Mouse (Mus musculus) cortical plate, adult 2 months (tissue): ENCODE results near the gene Gm28539.

ENCODE experiments used
- CTCF ChIP-seq: fragments of 200-500 bp; IDR thresholded peaks from 2 replicates; pipeline ENCODE4 v1.5.1; 2011; ENCODE audit warnings: mild to moderate bottlenecking, control low read depth, low read length; ENCODE audit not compliant: insufficient read depth; ENCODE audit errors: extremely low read depth
- POLR2A ChIP-seq: fragments of 200-500 bp; IDR thresholded peaks from 2 replicates; pipeline ENCODE4 v1.6.1; 2011; ENCODE audit warnings: mild to moderate bottlenecking, low read length, control low read depth; ENCODE audit not compliant: insufficient read depth; ENCODE audit errors: extremely low read depth

- TF ChIP-seq CTCF (no peak), POLR2A (no peak)
Observed at GRCm38 (mm10) chr16:18788627-18789406, 47.6 kb upstream of the Gm28539 start.
